In genomic region chr1:105337397-105337796, GRCm38 (mm10) we compare ENCODE assay signal across 13 mouse cellular contexts.
"Had no signal": no experiment of that assay in that cellular context is flagged by ENCODE, and none has a peak within 500 bp of the region (broad histone marks: within the 10 kb centered on the region; RNA-seq: fewer than 3 reads in every experiment).

No protein-coding gene starts in this region.

- ATAC-seq: hindbrain, embryonic 16.5 days; inflammation-experienced regulatory T-cells, adult 6 months had no signal

- H3K36me3 ChIP-seq: hindbrain, embryonic 12.5 days; limb, embryonic 13.5 days; midbrain, embryonic 12.5 days had no signal

- H3K4me1 ChIP-seq: hindbrain, embryonic 12.5 days had no signal

- H3K9ac ChIP-seq: hindbrain, embryonic 12.5 days; limb, embryonic 13.5 days; liver, embryonic 14.5 days; midbrain, embryonic 12.5 days had no signal

- H3K27me3 ChIP-seq: hindbrain, embryonic 12.5 days; limb, embryonic 13.5 days had no signal

- DNase-seq: left cerebral cortex, postnatal 4 days; lung, adult 18-20 months; retina, postnatal 1 day; right cerebral cortex, postnatal 4 days; thymus, adult 18-20 months; thymus, postnatal 25 days had no signal

- H3K27ac ChIP-seq: hindbrain, embryonic 12.5 days; limb, embryonic 13.5 days; liver, embryonic 14.5 days; midbrain, embryonic 12.5 days had no signal

- H3K4me3 ChIP-seq: hindbrain, embryonic 12.5 days; limb, embryonic 13.5 days; midbrain, embryonic 12.5 days; myocyte had no signal

- H3K4me2 ChIP-seq: hindbrain, embryonic 12.5 days; limb, embryonic 13.5 days; midbrain, embryonic 12.5 days had no signal

- H3K9me3 ChIP-seq: hindbrain, embryonic 12.5 days; limb, embryonic 13.5 days; midbrain, embryonic 12.5 days had no signal
